Comparison of ENCODE assay signal across 10 mouse cellular contexts in the genomic region with DNA sequence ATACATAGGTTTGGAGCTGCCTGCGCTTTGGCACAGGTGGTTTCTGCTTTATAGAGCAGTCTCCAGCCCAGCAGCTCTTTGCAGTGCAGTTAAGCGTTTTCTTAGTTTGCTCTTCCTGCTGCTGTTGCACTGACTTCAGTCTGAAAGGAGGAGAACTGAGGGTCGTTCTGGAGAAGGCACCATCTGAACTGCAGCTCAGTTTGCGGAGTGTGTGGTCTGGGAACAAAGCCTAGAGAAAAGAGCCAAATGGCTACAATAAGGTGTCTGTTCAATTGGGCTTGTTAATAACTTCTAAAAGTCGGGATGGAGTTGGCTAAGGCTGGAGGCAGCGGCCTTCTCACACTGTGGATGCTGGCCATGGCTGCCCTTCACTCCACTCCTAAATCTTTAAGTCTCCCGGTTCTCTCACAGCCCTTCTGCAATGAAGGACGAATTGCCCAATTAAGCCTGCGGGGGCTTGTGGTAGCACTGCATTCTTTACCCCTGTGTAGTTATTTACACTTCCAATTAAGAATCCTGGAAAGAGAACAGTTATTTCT. TPM values are rescaled to one million over a fixed set of nuclear protein-coding genes. Genes with fewer than 3 reads are reported as not detected.
DNase-seq lines count a peak whose midpoint lies in the region; ATAC-seq lines count a peak whose summit lies in the region.
"Had no signal": no experiment of that assay in that cellular context is flagged by ENCODE, and none has a peak within 500 bp of the region (broad histone marks: within the 10 kb centered on the region; RNA-seq: fewer than 3 reads in every experiment).

No protein-coding gene starts in this region.

- peak; percentile 19 for DNase-seq in left cerebral cortex, postnatal 4 days
- DNase-seq in left cerebral cortex, adult 11 months (ENCODE audit: low spot score): no peak
- no peak for DNase-seq in B cell, adult 2 months
- DNase-seq in cerebellum, postnatal 4 days (ENCODE audit: low spot score in 2 of 2): no peak
- no peak for DNase-seq in layer of hippocampus, adult 18-20 months (ENCODE audit: low spot score in 2 of 2)
- DNase-seq: cerebellum, adult 11-12 months had no signal

- H3K9ac ChIP-seq in forebrain, embryonic 12.5 days: peak overlapping the region; percentile 83
- H3K9ac ChIP-seq in intestine, embryonic 15.5 days: no peak overlapping the region
- H3K9ac ChIP-seq in neural tube, embryonic 15.5 days (replicated peaks): no peak overlapping the region; the same call in 1 of the 2 replicates
- H3K9ac ChIP-seq: liver, embryonic 15.5 days had no signal

- H3K27me3 ChIP-seq in forebrain, embryonic 12.5 days: peaks cover 33% of the 10 kb centered on the region
- H3K27me3 ChIP-seq in intestine, embryonic 15.5 days (replicated peaks): no peaks in the 10 kb centered on the region; the same call in 1 of the 2 replicates
- H3K27me3 ChIP-seq in neural tube, embryonic 15.5 days (replicated peaks): peaks cover 15% of the 10 kb centered on the region

- no peak for ATAC-seq in forebrain, embryonic 12.5 days (ENCODE audit: low FRiP score)
- no peak for ATAC-seq in intestine, embryonic 15.5 days
- ATAC-seq in neural tube, embryonic 15.5 days (ENCODE audit: low FRiP score): no peak

- H3K4me2 ChIP-seq in forebrain, embryonic 12.5 days: peak overlapping the region; percentile 63
- peak overlapping the region; percentile 95 for H3K4me2 ChIP-seq in intestine, embryonic 15.5 days (replicated peaks)
- H3K4me2 ChIP-seq in neural tube, embryonic 15.5 days: peak overlapping the region; percentile 85

- peaks cover 27% of the 10 kb centered on the region for H3K4me1 ChIP-seq in forebrain, embryonic 12.5 days
- peaks cover 13% of the 10 kb centered on the region; the same call in 1 of the 2 replicates for H3K4me1 ChIP-seq in intestine, embryonic 15.5 days (replicated peaks)
- H3K4me1 ChIP-seq in neural tube, embryonic 15.5 days: peaks cover 35% of the 10 kb centered on the region
- H3K4me1 ChIP-seq: liver, embryonic 15.5 days had no signal

- peak overlapping the region; percentile 82 for H3K4me3 ChIP-seq in forebrain, embryonic 12.5 days (replicated peaks)
- peak overlapping the region; percentile 75 for H3K4me3 ChIP-seq in intestine, embryonic 15.5 days (replicated peaks)
- peak overlapping the region; percentile 69 for H3K4me3 ChIP-seq in neural tube, embryonic 15.5 days (replicated peaks)
- H3K4me3 ChIP-seq: liver, embryonic 15.5 days had no signal

- no peaks in the 10 kb centered on the region for H3K9me3 ChIP-seq in forebrain, embryonic 12.5 days
- H3K9me3 ChIP-seq in intestine, embryonic 15.5 days: no peaks in the 10 kb centered on the region
- H3K9me3 ChIP-seq in neural tube, embryonic 15.5 days (replicated peaks): no peaks in the 10 kb centered on the region
- H3K9me3 ChIP-seq: liver, embryonic 15.5 days had no signal

- peaks cover 26% of the 10 kb centered on the region for H3K36me3 ChIP-seq in forebrain, embryonic 12.5 days (replicated peaks)
- H3K36me3 ChIP-seq in intestine, embryonic 15.5 days: 0 out of 2 replicates have a peak, but pooled peaks cover 6% of the 10 kb centered on the region
- 0 out of 2 replicates have a peak, but pooled peaks cover 5% of the 10 kb centered on the region for H3K36me3 ChIP-seq in neural tube, embryonic 15.5 days
- H3K36me3 ChIP-seq: liver, embryonic 15.5 days had no signal

- intact Hi-C loops in left cerebral cortex, postnatal 4 days (cut with DNase I): loop anchor here (10.0 kb wide), 1 partner anchor 238 kb away; no protein-coding TSS in a partner anchor

- WGBS in forebrain, embryonic 12.5 days: 4% methylated on average over 9 of the region's 9 CpGs
- WGBS in intestine, embryonic 15.5 days: 29% methylated on average over 9 of the region's 9 CpGs
- 11% methylated on average over 9 of the region's 9 CpGs for WGBS in neural tube, embryonic 15.5 days

- H3K27ac ChIP-seq in forebrain, embryonic 12.5 days: peak overlapping the region; percentile 93
- H3K27ac ChIP-seq in intestine, embryonic 15.5 days: no peak overlapping the region
- H3K27ac ChIP-seq in neural tube, embryonic 15.5 days (replicated peaks): peak overlapping the region; percentile 18; the same call in 1 of the 2 replicates
- H3K27ac ChIP-seq: liver, embryonic 15.5 days had no signal

RNA-seq across cellular contexts. Expression of gene Shisa2, which starts 2.1 kb away (rescaled TPM):
- total RNA-seq in left cerebral cortex, postnatal 4 days (2021): 1 to 10 TPM; 8.1 to 8.6 TPM
- 51.5 and 60.9 TPM in 2 replicates for polyA plus RNA-seq in forebrain, embryonic 12.5 days (2016; fragmentation: Nextera tagmentation; extraction: Ambion mirVana)
- 9.7 and 10.6 TPM in 2 replicates for polyA plus RNA-seq in intestine, embryonic 15.5 days (2015; fragmentation: Nextera tagmentation; extraction: Ambion mirVana)
- 6.0 and 12.5 TPM in 2 replicates for polyA plus RNA-seq in neural tube, embryonic 15.5 days (2015; fragmentation: Nextera tagmentation; extraction: Ambion mirVana)
- total RNA-seq in layer of hippocampus, adult 18-20 months (2021): 1 to 10 TPM; 3.6 to 3.8 TPM

RNA-seq across cellular contexts. Expression of gene Cdadc1, which starts 29.5 kb away (rescaled TPM):
- 10 to 100 TPM; 28.3 to 31.5 TPM for total RNA-seq in left cerebral cortex, postnatal 4 days (2021)
- 28.1 and 32.4 TPM in 2 replicates for polyA plus RNA-seq in forebrain, embryonic 12.5 days (2016; fragmentation: Nextera tagmentation; extraction: Ambion mirVana)
- polyA plus RNA-seq in intestine, embryonic 15.5 days (2015; fragmentation: Nextera tagmentation; extraction: Ambion mirVana): 31.0 and 31.4 TPM in 2 replicates
- polyA plus RNA-seq in neural tube, embryonic 15.5 days (2015; fragmentation: Nextera tagmentation; extraction: Ambion mirVana): 31.1 and 37.6 TPM in 2 replicates
- total RNA-seq in layer of hippocampus, adult 18-20 months (2021): 10 to 100 TPM; 78.3 to 79.8 TPM
